Mouse (Mus musculus): ENCODE measurements around the gene C130050O18Rik. TPM values are rescaled to one million over a fixed set of nuclear protein-coding genes. Genes with fewer than 3 reads are reported as not detected.
A peak's percentile ranks its signal among the peaks of the same experiment; 100 is the strongest.

Gene C130050O18Rik
- total RNA-seq, 2 experiments from 2014 or later = 0.81 to 0.91 TPM

- peak; percentile 99 for DNase-seq
Observed at GRCm38 (mm10) chr5:139460384-139461067, 55.4 kb downstream of the C130050O18Rik start, which contains the start of gene 3110082I17Rik. 3110082I17Rik (minus strand) TSS chr5:139460527.

DNA sequence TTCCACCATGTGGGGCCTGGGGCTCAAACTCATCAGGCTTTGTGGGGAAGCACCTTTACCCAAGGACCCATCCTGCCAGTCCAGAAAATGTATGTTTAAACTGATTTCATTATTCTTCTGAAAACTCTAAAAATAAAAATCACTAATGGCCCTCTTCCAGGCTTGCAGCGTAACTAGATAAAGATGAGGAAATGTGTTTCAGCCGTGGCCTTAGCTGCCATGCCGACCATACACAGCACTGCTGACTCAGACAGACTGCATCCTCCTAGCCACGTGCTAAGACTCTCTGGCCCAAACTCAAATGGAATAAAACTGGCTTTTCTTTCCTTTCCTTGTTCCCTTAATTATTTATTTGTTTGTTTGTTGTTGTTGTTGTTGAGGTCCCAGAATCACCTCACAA, 59.8 kb downstream of the C130050O18Rik start:
- DNase-seq = peak; percentile 32

Small RNA genes within 50 kb of the gene (microRNA-seq; reads per million reads assigned to microRNA genes)
- gene Mir339 = 700 reads per million, percentile 69 among the genes with 10 or more reads in this experiment

Other genes with a start within 250 kb of the C130050O18Rik start
- gene Sun1, start 204.6 kb upstream of the C130050O18Rik start, total RNA-seq (2021) = 10 to 100 TPM; 59.5 to 78.6 TPM
- 10 to 100 TPM; 69.6 to 82.9 TPM for gene Get4, start 153.0 kb upstream of the C130050O18Rik start, total RNA-seq (2021)
- 1 to 10 TPM; 5.9 to 7.5 TPM for gene Adap1, start 79.7 kb upstream of the C130050O18Rik start, total RNA-seq (2021)
- gene Cox19, start 53.9 kb upstream of the C130050O18Rik start, total RNA-seq (2021) = 10 to 100 TPM; 81.5 to 84.7 TPM
- not detected for gene Cyp2w1, start 52.7 kb upstream of the C130050O18Rik start, total RNA-seq (2021)
- 10 to 100 TPM; 12.0 to 13.2 TPM for gene Gpr146, start 27.6 kb upstream of the C130050O18Rik start, total RNA-seq (2021)
- 1 to 10 TPM; 4.1 to 5.6 TPM for gene Gper1, start 17.9 kb downstream of the C130050O18Rik start, total RNA-seq (2021)
- 10 to 100 TPM; 10.6 to 12.9 TPM for gene 3110082I17Rik, start 55.2 kb downstream of the C130050O18Rik start, total RNA-seq (2021)
- gene Zfand2a, start 79.3 kb downstream of the C130050O18Rik start, total RNA-seq (2021) = 10 to 100 TPM; 23.2 to 26.3 TPM
- gene Uncx, start 138.2 kb downstream of the C130050O18Rik start, total RNA-seq (2021) = not detected